Comparison of ENCODE assay signal across 25 mouse cellular contexts in genomic region chr10:41816516-41816915, GRCm38 (mm10). TPM values are rescaled to one million over a fixed set of nuclear protein-coding genes. Genes with fewer than 3 reads are reported as not detected.
A peak's percentile ranks its signal among the peaks of the same experiment; 100 is the strongest.
DNase-seq lines count a peak whose midpoint lies in the region; ATAC-seq lines count a peak whose summit lies in the region.
"Had no signal": no experiment of that assay in that cellular context is flagged by ENCODE, and none has a peak within 500 bp of the region (broad histone marks: within the 10 kb centered on the region; RNA-seq: fewer than 3 reads in every experiment).

No protein-coding gene starts in this region.

- peak; percentile 57; the same call in 1 of the 2 replicates for ATAC-seq in liver, embryonic 13.5 days (ENCODE audit: low read depth)
- 0 out of 2 replicates have a peak, but pooled peaks have one; percentile 47 for ATAC-seq in erythroid progenitor cell, adult 5-6 weeks (replicated peaks; ENCODE audit: low FRiP score, poor library complexity, severe bottlenecking)
- 0 out of 2 replicates have a peak, but pooled peaks have one; percentile 55 for ATAC-seq in megakaryocyte-erythroid progenitor cell, adult 5-6 weeks (replicated peaks; ENCODE audit: low FRiP score, low TSS enrichment, poor library complexity, severe bottlenecking)
- ATAC-seq: forebrain, embryonic 15.5 days; intestine, embryonic 16.5 days; Patski had no signal

- H3K4me2 ChIP-seq in liver, embryonic 13.5 days, result no peak overlapping the region
- H3K4me2 ChIP-seq: embryonic facial prominence, embryonic 15.5 days; forebrain, embryonic 15.5 days; hindbrain, embryonic 15.5 days; kidney, embryonic 15.5 days; limb, embryonic 15.5 days; midbrain, embryonic 12.5 days had no signal

- WGBS in liver, embryonic 13.5 days (ENCODE audit: insufficient replicate concordance), result 39% methylated on average over 5 of the region's 5 CpGs

- peaks cover 49% of the 10 kb centered on the region for H3K4me1 ChIP-seq in liver, embryonic 13.5 days (replicated peaks)

- H3K27ac ChIP-seq in liver, embryonic 13.5 days, result no peak overlapping the region
- H3K27ac ChIP-seq: embryonic facial prominence, embryonic 15.5 days; forebrain, embryonic 15.5 days; hindbrain, embryonic 15.5 days; kidney, embryonic 15.5 days; limb, embryonic 15.5 days; macrophage; midbrain, embryonic 12.5 days had no signal

- H3K36me3 ChIP-seq in liver, embryonic 13.5 days, result no peaks in the 10 kb centered on the region
- H3K36me3 ChIP-seq: embryonic facial prominence, embryonic 15.5 days; forebrain, embryonic 15.5 days; hindbrain, embryonic 15.5 days; kidney, embryonic 15.5 days; limb, embryonic 15.5 days; midbrain, embryonic 12.5 days had no signal

- H3K9ac ChIP-seq in liver, embryonic 13.5 days, result no peak overlapping the region
- H3K9ac ChIP-seq: embryonic facial prominence, embryonic 15.5 days; forebrain, embryonic 15.5 days; hindbrain, embryonic 15.5 days; kidney, embryonic 15.5 days; limb, embryonic 15.5 days; midbrain, embryonic 12.5 days had no signal

- H3K27me3 ChIP-seq in liver, embryonic 13.5 days, result no peaks in the 10 kb centered on the region
- H3K27me3 ChIP-seq: embryonic facial prominence, embryonic 15.5 days; forebrain, embryonic 15.5 days; hindbrain, embryonic 15.5 days; kidney, embryonic 15.5 days; limb, embryonic 15.5 days; midbrain, embryonic 12.5 days; Patski had no signal

- no peaks in the 10 kb centered on the region for H3K9me3 ChIP-seq in liver, embryonic 13.5 days (replicated peaks)
- H3K9me3 ChIP-seq: embryonic facial prominence, embryonic 15.5 days; forebrain, embryonic 15.5 days; hindbrain, embryonic 15.5 days; kidney, embryonic 15.5 days; limb, embryonic 15.5 days; midbrain, embryonic 12.5 days had no signal

- no peak overlapping the region for H3K4me3 ChIP-seq in liver, embryonic 13.5 days (replicated peaks)
- H3K4me3 ChIP-seq: embryonic facial prominence, embryonic 15.5 days; forebrain, embryonic 15.5 days; hindbrain, embryonic 15.5 days; kidney, embryonic 15.5 days; limb, embryonic 15.5 days; midbrain, embryonic 12.5 days had no signal

- no peak for DNase-seq in liver, embryonic 13.5 days
- DNase-seq in liver (no peak), ES-CJ7 (ENCODE audit: low read depth, low spot score) (peak; percentile 62)
- no peak for DNase-seq in frontal cortex, postnatal 25 days (ENCODE audit: low spot score in 2 of 2)
- no peak for DNase-seq in lung, postnatal 10 days
- DNase-seq: adrenal gland, postnatal 25 days; cerebellum, adult 9-10 months; gastrocnemius, postnatal 25 days; heart, adult 18-20 months; heart, postnatal 4 days; kidney, postnatal 36 days; left cerebral cortex, postnatal 4 days; right cerebral cortex, postnatal 25 days; spleen, adult 18-20 months had no signal

RNA-seq across cellular contexts. Expression of gene Sesn1, which starts 6.8 kb away (rescaled TPM):
- polyA plus RNA-seq in liver, embryonic 13.5 days (2015; fragmentation: Nextera tagmentation; extraction: Ambion mirVana), result 22.3 and 25.3 TPM in 2 replicates
- 64.5 and 88.9 TPM in 2 replicates for total RNA-seq in erythroid progenitor cell, adult 5-6 weeks (2015; ENCODE audit: low replicate concordance)
- 56.7 and 62.6 TPM in 2 replicates for total RNA-seq in erythroid progenitor cell, adult 5-6 weeks (2017; ENCODE audit: low replicate concordance)
- 22.6 and 23.4 TPM in 2 replicates for total RNA-seq in megakaryocyte-erythroid progenitor cell, adult 5-6 weeks (2014; fragmentation: Nextera tagmentation)
- total RNA-seq in megakaryocyte-erythroid progenitor cell, adult 5-6 weeks (2017), result 20.4 and 24.6 TPM in 2 replicates

RNA-seq across cellular contexts. Expression of gene Cep57l1, which starts 6.8 kb away (rescaled TPM):
- polyA plus RNA-seq in liver, embryonic 13.5 days (2015; fragmentation: Nextera tagmentation; extraction: Ambion mirVana), result 14.9 and 17.3 TPM in 2 replicates
- total RNA-seq in erythroid progenitor cell, adult 5-6 weeks (2015; ENCODE audit: low replicate concordance), result 46.9 and 72.1 TPM in 2 replicates
- total RNA-seq in erythroid progenitor cell, adult 5-6 weeks (2017; ENCODE audit: low replicate concordance), result 29.8 and 46.5 TPM in 2 replicates
- total RNA-seq in megakaryocyte-erythroid progenitor cell, adult 5-6 weeks (2014; fragmentation: Nextera tagmentation), result 28.7 and 45.5 TPM in 2 replicates
- total RNA-seq in megakaryocyte-erythroid progenitor cell, adult 5-6 weeks (2017), result 41.5 and 50.0 TPM in 2 replicates
